Mouse (Mus musculus): Measurements from ENCODE around the gene Fuk.

DNA sequence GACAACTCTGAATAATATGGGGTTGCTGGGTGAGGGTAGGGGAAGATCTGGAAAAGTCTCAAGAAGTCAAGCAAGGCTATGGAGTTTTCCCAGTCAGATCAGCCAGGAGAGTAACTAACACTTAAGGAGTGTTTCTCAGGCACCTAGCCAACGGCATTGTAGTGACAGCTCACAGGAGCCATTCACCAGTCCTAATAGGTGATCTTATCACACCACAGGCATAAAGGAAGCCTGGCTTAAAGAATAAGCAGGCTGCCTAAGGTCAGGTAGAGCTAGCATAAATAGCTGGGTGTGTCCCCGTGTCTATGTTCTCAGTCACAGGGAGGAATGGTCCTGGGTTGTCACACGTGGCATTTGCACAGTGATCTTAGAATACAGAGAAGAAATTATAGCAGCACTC, 1.2 kb downstream of the Fuk start:
- TF ChIP-seq GATA1 (IDR thresholded peaks at IDR 0.05; ENCODE audit: borderline replicate concordance, low read length) (no peak), FLI1 (IDR thresholded peaks at IDR 0.05; ENCODE audit: low read length) (no peak)
